Mouse (Mus musculus) brain, adult 2 months (tissue): Measurements from ENCODE around the gene Fam131b.
A peak's percentile ranks its signal among the peaks of the same experiment; 100 is the strongest.

Experiments used
- DNase-seq: peaks from one replicate; pipeline ENCODE4 v3.0.0; 2011; ENCODE audit warnings: low read depth, low spot score

Gene Fam131b

GRCm38 (mm10) chr6:42324482-42325267 lies at the start of gene Fam131b:
Gene Fam131b, minus strand, starts transcription at chr6:42324643.
- peak; percentile 93 for DNase-seq

GRCm38 (mm10) chr6:42373669-42374430 lies 49.4 kb upstream of the Fam131b start:
- DNase-seq = no peak

GRCm38 (mm10) chr6:42372816-42373547 lies 48.5 kb upstream of the Fam131b start, which contains the start of gene Epha1:
Gene Epha1, minus strand, starts transcription at chr6:42373268.
- DNase-seq = peak; percentile 84

- DNase-seq = no peak
Observed at GRCm38 (mm10) chr6:42372421-42372815, 48.0 kb upstream of the Fam131b start.

- DNase-seq = no peak
Observed at GRCm38 (mm10) chr6:42372001-42372400, 47.6 kb upstream of the Fam131b start.

- peak; percentile 64 for DNase-seq
Observed at GRCm38 (mm10) chr6:42370630-42371363, 46.4 kb upstream of the Fam131b start.

GRCm38 (mm10) chr6:42369870-42370269 lies 45.4 kb upstream of the Fam131b start:
- no peak for DNase-seq

GRCm38 (mm10) chr6:42365215-42365614 lies 40.8 kb upstream of the Fam131b start:
- no peak for DNase-seq

- no peak for DNase-seq
Observed at GRCm38 (mm10) chr6:42364607-42365006, 40.2 kb upstream of the Fam131b start.

- DNase-seq = no peak
Observed at GRCm38 (mm10) chr6:42364066-42364465, 39.6 kb upstream of the Fam131b start.

GRCm38 (mm10) chr6:42362974-42363373 lies 38.5 kb upstream of the Fam131b start:
- DNase-seq = peak; percentile 68

- DNase-seq = no peak
Observed at GRCm38 (mm10) chr6:42362497-42362896, 38.1 kb upstream of the Fam131b start.

- no peak for DNase-seq
Observed at GRCm38 (mm10) chr6:42362074-42362473, 37.6 kb upstream of the Fam131b start.

GRCm38 (mm10) chr6:42361041-42361895 lies 36.8 kb upstream of the Fam131b start:
- no peak for DNase-seq

GRCm38 (mm10) chr6:42360231-42360840 lies 35.9 kb upstream of the Fam131b start:
- DNase-seq = no peak

GRCm38 (mm10) chr6:42359364-42360147 lies 35.1 kb upstream of the Fam131b start:
- no peak for DNase-seq

- DNase-seq = no peak
Observed at GRCm38 (mm10) chr6:42358901-42359300, 34.5 kb upstream of the Fam131b start.

- DNase-seq = no peak
Observed at GRCm38 (mm10) chr6:42357901-42358300, 33.5 kb upstream of the Fam131b start.

GRCm38 (mm10) chr6:42356913-42357312 lies 32.5 kb upstream of the Fam131b start:
- DNase-seq = no peak
